Mouse (Mus musculus): ENCODE results near the gene Tnni3k.

GRCm38 (mm10) chr3:154816231-154816630, 239.0 kb downstream of the Tnni3k start:
- TF ChIP-seq CTCF (IDR thresholded peaks at IDR 0.05; ENCODE audit: borderline replicate concordance, insufficient read depth, low read length) (no peak), POLR2A (IDR thresholded peaks at IDR 0.05; ENCODE audit: low read depth, low read length) (no peak)
